Mouse (Mus musculus) heart, embryonic 12.5 days (tissue): ENCODE data around the gene Birc2. TPM values are rescaled to one million over a fixed set of nuclear protein-coding genes. Genes with fewer than 3 reads are reported as not detected.

ENCODE experiments used
- ATAC-seq: fragments of 200-750 bp; cut with Nextera tagmentation; 2 replicates; pipeline ENCODE4 v1.8.0; 2017; ENCODE audit warnings: moderate TSS enrichment, moderate library complexity; ENCODE audit not compliant: insufficient number of reproducible peaks, low FRiP score
- H3K27ac ChIP-seq: fragments of 300-500 bp; sonication (generic); 2 replicates; pipeline ENCODE4 v1.5.1; 2016; ENCODE audit warnings: mild to moderate bottlenecking, moderate library complexity; ENCODE audit not compliant: poor library complexity, severe bottlenecking
- H3K27me3 ChIP-seq: fragments of 300-500 bp; sonication (generic); replicated peaks from 2 replicates; pipeline ENCODE4 v1.6.1; 2016; ENCODE audit warnings: mild to moderate bottlenecking, moderate library complexity
- H3K36me3 ChIP-seq: fragments of 300-500 bp; sonication (generic); 2 replicates; pipeline ENCODE4 v1.6.1; 2016; ENCODE audit warnings: mild to moderate bottlenecking, moderate library complexity
- H3K4me1 ChIP-seq: fragments of 300-500 bp; sonication (generic); replicated peaks from 2 replicates; pipeline ENCODE4 v1.6.1; 2016; ENCODE audit warnings: mild to moderate bottlenecking
- H3K4me2 ChIP-seq: fragments of 300-500 bp; sonication (generic); 2 replicates; pipeline ENCODE4 v1.6.1; 2016; ENCODE audit warnings: mild to moderate bottlenecking, moderate library complexity
- H3K4me3 ChIP-seq: fragments of 300-500 bp; sonication (generic); 2 replicates; pipeline ENCODE4 v1.5.1; 2016; ENCODE audit warnings: mild to moderate bottlenecking
- H3K9ac ChIP-seq: fragments of 300-500 bp; sonication (generic); 2 replicates; pipeline ENCODE4 v1.6.1; 2016; ENCODE audit warnings: mild to moderate bottlenecking, moderate library complexity
- H3K9me3 ChIP-seq: fragments of 300-500 bp; sonication (generic); replicated peaks from 2 replicates; pipeline ENCODE4 v1.6.1; 2016; ENCODE audit warnings: mild to moderate bottlenecking, moderate library complexity
- WGBS: fragments of 180-500 bp; shearing (Covaris S2); methylation state at CpG from one replicate; pipeline ENCODE4 v1.1.7; 2016; 5-methylcytosine and 5-hydroxymethylcytosine counted together
- polyA plus RNA-seq: library from polyadenylated mRNA; unstranded; fragments of >200 nt; fragmentation: Nextera tagmentation; extraction: Ambion mirVana; gene quantifications from 2 replicates; pipeline ENCODE4 v1.2.1, GENCODE M21; 2016

Gene Birc2
- polyA plus RNA-seq, 1 experiment from 2014 or later = 26.0 TPM

GRCm38 (mm10) chr9:7805101-7805506 lies 31.8 kb downstream of the Birc2 start:
- no peak overlapping the region for H3K4me3 ChIP-seq
- no peaks in the 10 kb centered on the region for H3K27me3 ChIP-seq
- no peak for ATAC-seq
- H3K36me3 ChIP-seq = no peaks in the 10 kb centered on the region; the same call in 1 of the 2 replicates
- peak overlapping the region; percentile 41 for H3K4me2 ChIP-seq
- no peak overlapping the region for H3K9ac ChIP-seq
- no peak overlapping the region for H3K27ac ChIP-seq
- WGBS = 59% methylated on average over 5 of the region's 5 CpGs
- no peaks in the 10 kb centered on the region for H3K9me3 ChIP-seq
- H3K4me1 ChIP-seq = no peaks in the 10 kb centered on the region

- no peak for ATAC-seq
- Histone ChIP-seq H3K36me3 (peaks cover 10% of the 10 kb centered on the region), H3K9me3 (no peaks in the 10 kb centered on the region), H3K4me2 (no peak overlapping the region), H3K27ac (no peak overlapping the region), H3K4me1 (no peaks in the 10 kb centered on the region), H3K4me3 (no peak overlapping the region), H3K9ac (no peak overlapping the region), H3K27me3 (no peaks in the 10 kb centered on the region)
- WGBS = 79% methylated on average over 3 of the region's 3 CpGs
Measured at GRCm38 (mm10) chr9:7798555-7798954, 38.3 kb downstream of the Birc2 start.

- Histone ChIP-seq H3K9ac (no peak overlapping the region), H3K4me1 (no peaks in the 10 kb centered on the region), H3K9me3 (no peaks in the 10 kb centered on the region), H3K4me2 (no peak overlapping the region), H3K36me3 (peaks cover 17% of the 10 kb centered on the region), H3K27ac (no peak overlapping the region), H3K27me3 (no peaks in the 10 kb centered on the region), H3K4me3 (no peak overlapping the region)
- ATAC-seq = no peak
- 91% methylated on average over 2 of the region's 2 CpGs for WGBS
Measured at GRCm38 (mm10) chr9:7797542-7797941, 39.3 kb downstream of the Birc2 start.

- Histone ChIP-seq H3K4me3 (no peak overlapping the region), H3K9ac (no peak overlapping the region), H3K36me3 (peaks cover 27% of the 10 kb centered on the region), H3K27ac (no peak overlapping the region), H3K27me3 (no peaks in the 10 kb centered on the region), H3K4me1 (no peaks in the 10 kb centered on the region), H3K9me3 (no peaks in the 10 kb centered on the region), H3K4me2 (no peak overlapping the region)
- 73% methylated on average over 6 of the region's 6 CpGs for WGBS
- no peak for ATAC-seq
Measured at GRCm38 (mm10) chr9:7796129-7796864, 40.6 kb downstream of the Birc2 start.

GRCm38 (mm10) chr9:7795581-7795980 lies 41.3 kb downstream of the Birc2 start:
- H3K4me3 ChIP-seq = no peak overlapping the region
- H3K9ac ChIP-seq = no peak overlapping the region
- ATAC-seq = no peak
- no peaks in the 10 kb centered on the region for H3K27me3 ChIP-seq
- no peaks in the 10 kb centered on the region for H3K9me3 ChIP-seq
- H3K27ac ChIP-seq = no peak overlapping the region
- peaks cover 32% of the 10 kb centered on the region for H3K36me3 ChIP-seq
- H3K4me2 ChIP-seq = no peak overlapping the region
- no peaks in the 10 kb centered on the region for H3K4me1 ChIP-seq

- no peaks in the 10 kb centered on the region for H3K4me1 ChIP-seq
- no peak overlapping the region for H3K27ac ChIP-seq
- no peak overlapping the region for H3K4me2 ChIP-seq
- H3K36me3 ChIP-seq = peaks cover 38% of the 10 kb centered on the region
- no peak overlapping the region for H3K9ac ChIP-seq
- H3K9me3 ChIP-seq = no peaks in the 10 kb centered on the region
- no peak overlapping the region for H3K4me3 ChIP-seq
- WGBS = 85% methylated on average over 2 of the region's 2 CpGs
- no peak for ATAC-seq
- no peaks in the 10 kb centered on the region for H3K27me3 ChIP-seq
Measured at GRCm38 (mm10) chr9:7793561-7793960, 43.3 kb downstream of the Birc2 start.

- Histone ChIP-seq H3K27ac (no peak overlapping the region), H3K4me2 (no peak overlapping the region), H3K9me3 (no peaks in the 10 kb centered on the region), H3K36me3 (peaks cover 43% of the 10 kb centered on the region), H3K4me3 (no peak overlapping the region), H3K27me3 (no peaks in the 10 kb centered on the region), H3K4me1 (peaks cover 5% of the 10 kb centered on the region; the same call in 1 of the 2 replicates), H3K9ac (no peak overlapping the region)
- no peak for ATAC-seq
- WGBS = 84% methylated on average over 11 of the region's 11 CpGs
Measured at GRCm38 (mm10) chr9:7790580-7791084, 46.2 kb downstream of the Birc2 start.

- Histone ChIP-seq H3K9ac (no peak overlapping the region), H3K4me2 (no peak overlapping the region), H3K27ac (no peak overlapping the region), H3K9me3 (no peaks in the 10 kb centered on the region), H3K4me1 (peaks cover 7% of the 10 kb centered on the region; the same call in 1 of the 2 replicates), H3K4me3 (no peak overlapping the region), H3K36me3 (peaks cover 46% of the 10 kb centered on the region), H3K27me3 (no peaks in the 10 kb centered on the region)
- WGBS = 88% methylated on average over 8 of the region's 8 CpGs
- no peak for ATAC-seq
Measured at GRCm38 (mm10) chr9:7789764-7790575, 46.9 kb downstream of the Birc2 start.

GRCm38 (mm10) chr9:7788411-7788810 lies 48.5 kb downstream of the Birc2 start:
- Histone ChIP-seq H3K36me3 (peaks cover 43% of the 10 kb centered on the region), H3K4me2 (0 out of 2 replicates have a peak overlapping the region, but pooled peaks have one; percentile 7), H3K4me1 (peaks cover 16% of the 10 kb centered on the region; the same call in 1 of the 2 replicates), H3K4me3 (no peak overlapping the region), H3K27me3 (no peaks in the 10 kb centered on the region), H3K9ac (no peak overlapping the region), H3K27ac (no peak overlapping the region), H3K9me3 (no peaks in the 10 kb centered on the region)
- no peak for ATAC-seq
- WGBS = 75% methylated on average over 6 of the region's 6 CpGs

GRCm38 (mm10) chr9:7786086-7786485 lies 50.8 kb downstream of the Birc2 start:
- Histone ChIP-seq H3K4me1 (peaks cover 16% of the 10 kb centered on the region; the same call in 1 of the 2 replicates), H3K36me3 (peaks cover 40% of the 10 kb centered on the region), H3K27me3 (no peaks in the 10 kb centered on the region), H3K27ac (no peak overlapping the region), H3K4me2 (no peak overlapping the region), H3K9ac (no peak overlapping the region), H3K4me3 (no peak overlapping the region), H3K9me3 (no peaks in the 10 kb centered on the region)
- 90% methylated on average over 7 of the region's 7 CpGs for WGBS
- no peak for ATAC-seq

- Histone ChIP-seq H3K9ac (no peak overlapping the region), H3K9me3 (no peaks in the 10 kb centered on the region), H3K4me3 (no peak overlapping the region), H3K4me2 (no peak overlapping the region), H3K27ac (no peak overlapping the region), H3K4me1 (peaks cover 16% of the 10 kb centered on the region; the same call in 1 of the 2 replicates), H3K36me3 (peaks cover 35% of the 10 kb centered on the region), H3K27me3 (no peaks in the 10 kb centered on the region)
- ATAC-seq = no peak
- WGBS = 86% methylated on average over 3 of the region's 3 CpGs
Measured at GRCm38 (mm10) chr9:7785396-7785795, 51.5 kb downstream of the Birc2 start.
